Mouse (Mus musculus) c-Kit-positive CD71-positive TER-119-positive erythroid progenitor cells, embryonic 14.5 days (primary cell): ENCODE measurements around the gene Ctcf.

ENCODE experiments used
- DNase-seq: peaks from one replicate; pipeline ENCODE4 v3.0.0-alpha.2; 2013; ENCODE audit warnings: low spot score

Gene Ctcf

GRCm38 (mm10) chr8:105702001-105702401, 65.6 kb downstream of the Ctcf start:
- no peak for DNase-seq

GRCm38 (mm10) chr8:105702731-105703415, 66.5 kb downstream of the Ctcf start:
- DNase-seq: no peak

GRCm38 (mm10) chr8:105704146-105704812, 67.9 kb downstream of the Ctcf start:
- no peak for DNase-seq

GRCm38 (mm10) chr8:105704955-105705354, 68.6 kb downstream of the Ctcf start:
- DNase-seq: no peak

- DNase-seq: no peak
Measured at GRCm38 (mm10) chr8:105706426-105706825, 70.1 kb downstream of the Ctcf start.

GRCm38 (mm10) chr8:105707498-105708403, 71.4 kb downstream of the Ctcf start, which contains the start of the genes 4933405L10Rik and Enkd1:
Gene 4933405L10Rik, plus strand, starts transcription at chr8:105707655.
Gene Enkd1, minus strand, starts transcription at chr8:105708210.
- peak; percentile 80 for DNase-seq

GRCm38 (mm10) chr8:105708675-105709074, 72.3 kb downstream of the Ctcf start:
- DNase-seq: no peak

GRCm38 (mm10) chr8:105709317-105709716, 72.9 kb downstream of the Ctcf start:
- DNase-seq: no peak

- no peak for DNase-seq
Measured at GRCm38 (mm10) chr8:105712286-105712685, 75.9 kb downstream of the Ctcf start.

GRCm38 (mm10) chr8:105714139-105714538, 77.8 kb downstream of the Ctcf start:
- DNase-seq: peak; percentile 93

- DNase-seq: no peak
Measured at GRCm38 (mm10) chr8:105715042-105715441, 78.7 kb downstream of the Ctcf start.

GRCm38 (mm10) chr8:105716302-105716945, 80.1 kb downstream of the Ctcf start:
- no peak for DNase-seq

- no peak for DNase-seq
Measured at GRCm38 (mm10) chr8:105719637-105720036, 83.3 kb downstream of the Ctcf start.

GRCm38 (mm10) chr8:105722861-105723260, 86.5 kb downstream of the Ctcf start:
- no peak for DNase-seq

GRCm38 (mm10) chr8:105725726-105726125, 89.4 kb downstream of the Ctcf start:
- DNase-seq: no peak

- no peak for DNase-seq
Measured at GRCm38 (mm10) chr8:105727397-105728124, 91.2 kb downstream of the Ctcf start.

GRCm38 (mm10) chr8:105732186-105732585, 95.8 kb downstream of the Ctcf start:
- no peak for DNase-seq
